Mouse (Mus musculus) forebrain, embryonic 12.5 days (tissue): ENCODE data around the gene Sgcb. TPM values are rescaled to one million over a fixed set of nuclear protein-coding genes. Genes with fewer than 3 reads are reported as not detected.

Source experiments
- ATAC-seq: fragments of 200-750 bp; cut with Nextera tagmentation; 2 replicates; pipeline ENCODE4 v1.8.0; 2017; ENCODE audit warnings: moderate TSS enrichment; ENCODE audit not compliant: low FRiP score
- H3K27ac ChIP-seq: fragments of 300-500 bp; sonication (generic); 2 replicates; pipeline ENCODE4 v1.5.1; 2016; ENCODE audit warnings: mild to moderate bottlenecking
- H3K27me3 ChIP-seq: fragments of 300-500 bp; sonication (generic); 2 replicates; pipeline ENCODE4 v1.6.1; 2016; ENCODE audit warnings: mild to moderate bottlenecking
- H3K36me3 ChIP-seq: fragments of 300-500 bp; sonication (generic); replicated peaks from 2 replicates; pipeline ENCODE4 v1.6.1; 2016; ENCODE audit warnings: mild to moderate bottlenecking
- H3K4me1 ChIP-seq: fragments of 300-500 bp; sonication (generic); 2 replicates; pipeline ENCODE4 v1.6.1; 2016
- H3K4me2 ChIP-seq: fragments of 300-500 bp; sonication (generic); 2 replicates; pipeline ENCODE4 v1.6.1; 2016; ENCODE audit warnings: mild to moderate bottlenecking, moderate library complexity
- H3K4me3 ChIP-seq: fragments of 300-500 bp; sonication (generic); replicated peaks from 2 replicates; pipeline ENCODE4 v1.5.1; 2016; ENCODE audit warnings: mild to moderate bottlenecking
- H3K9ac ChIP-seq: fragments of 300-500 bp; sonication (generic); 2 replicates; pipeline ENCODE4 v1.6.1; 2016; ENCODE audit warnings: mild to moderate bottlenecking
- H3K9me3 ChIP-seq: fragments of 300-500 bp; sonication (generic); 2 replicates; pipeline ENCODE4 v1.6.1; 2016
- WGBS: fragments of 180-500 bp; shearing (Covaris S2); methylation state at CpG from one replicate; pipeline ENCODE4 v1.1.7; 2016; 5-methylcytosine and 5-hydroxymethylcytosine counted together
- polyA plus RNA-seq: library from polyadenylated mRNA; unstranded; fragments of >200 nt; fragmentation: Nextera tagmentation; extraction: Ambion mirVana; gene quantifications from 2 replicates; pipeline ENCODE4 v1.2.1, GENCODE M21; 2016

The Sgcb gene
- 19.2 and 22.1 TPM in 2 replicates for polyA plus RNA-seq

DNA sequence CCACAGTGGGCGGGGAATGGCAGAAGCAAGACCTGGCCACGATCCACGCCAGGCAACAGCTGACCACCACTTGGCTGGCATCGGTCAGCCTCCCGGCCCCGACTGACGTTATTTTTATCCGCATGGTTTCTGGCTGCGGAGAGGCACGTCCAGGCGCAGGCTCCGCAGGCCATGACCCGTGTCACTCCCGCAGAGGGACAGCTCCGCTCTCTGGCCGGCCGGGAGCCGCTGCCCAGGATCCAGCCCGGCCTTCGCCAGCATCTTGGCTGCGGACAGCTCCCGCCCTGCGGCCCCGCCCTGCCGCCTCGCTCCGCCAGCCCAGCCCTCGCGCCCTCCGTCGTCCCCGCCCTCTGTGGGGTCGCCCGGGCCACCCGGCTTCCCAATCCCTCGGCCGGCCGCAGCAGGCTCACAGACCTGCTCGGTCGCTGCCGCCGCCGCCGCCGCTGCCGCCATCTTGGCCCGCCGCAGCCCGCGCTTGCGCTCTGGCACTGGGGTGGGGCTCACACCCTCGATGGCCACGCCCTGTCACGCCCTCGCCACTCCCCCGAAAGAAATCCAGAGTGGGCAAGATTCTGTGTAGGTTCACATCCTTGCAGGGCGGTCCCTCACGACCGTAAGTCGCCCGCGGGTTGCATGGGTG is at the start of gene Sgcb:
Gene Sgcb (minus strand): TSS at position 530 of the 640 bp plus-strand sequence.
- peak within 1 kb of the TSS; percentile 90 for H3K4me3 ChIP-seq
- ATAC-seq, result peak; percentile 92
- peaks cover 35% of the 10 kb centered on the region for H3K4me1 ChIP-seq
- under 1% methylated on average over 55 of the region's 62 CpGs for WGBS
- H3K4me2 ChIP-seq, result peak within 1 kb of the TSS; percentile 81
- peaks cover 57% of the 10 kb centered on the region for H3K27me3 ChIP-seq
- no peaks in the 10 kb centered on the region for H3K9me3 ChIP-seq
- no peak within 1 kb of the TSS for H3K27ac ChIP-seq
- H3K9ac ChIP-seq, result peak within 1 kb of the TSS; percentile 85
- H3K36me3 ChIP-seq, result no peaks in the 10 kb centered on the region; the same call in 1 of the 2 replicates

DNA sequence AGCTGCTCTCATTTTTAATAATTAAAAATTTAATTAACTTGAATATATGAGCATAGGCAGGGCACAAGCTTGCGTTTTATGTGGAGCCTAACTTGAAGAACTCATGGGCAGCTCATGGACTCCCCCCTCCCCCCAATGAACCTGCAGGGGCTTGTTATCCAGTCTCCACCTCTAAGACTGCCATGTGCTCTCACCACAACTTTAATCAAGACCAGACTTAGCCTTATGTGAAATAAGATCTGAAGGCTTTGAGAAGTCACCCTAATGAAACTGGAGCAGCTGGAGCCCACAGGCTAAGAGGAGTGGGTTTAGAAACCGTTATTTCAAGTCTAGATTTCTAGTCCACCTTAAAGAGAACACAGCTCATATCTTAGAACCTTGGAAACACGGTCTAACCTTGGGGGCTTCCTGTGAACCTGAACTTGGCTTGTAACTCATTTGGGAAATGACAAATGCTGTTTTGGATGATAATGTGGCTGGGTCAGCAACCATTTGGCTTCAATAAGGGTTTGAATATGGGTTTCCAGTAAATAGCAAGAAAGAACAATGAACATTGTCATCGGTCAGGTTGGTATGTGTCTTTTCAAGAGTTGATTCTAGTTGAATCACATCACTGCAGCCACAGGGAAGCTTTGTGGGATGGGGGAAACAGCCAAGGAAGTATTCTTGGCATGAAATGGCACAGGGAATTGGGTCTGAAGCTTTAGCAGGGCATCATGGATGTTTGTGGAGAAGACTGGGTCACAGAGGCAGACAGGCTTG is 46.8 kb upstream of the Sgcb start:
- Histone ChIP-seq H3K4me3 (no peak overlapping the region), H3K4me1 (peaks cover 5% of the 10 kb centered on the region; the same call in 1 of the 2 replicates), H3K27ac (no peak overlapping the region), H3K9ac (no peak overlapping the region), H3K9me3 (no peaks in the 10 kb centered on the region), H3K36me3 (no peaks in the 10 kb centered on the region), H3K4me2 (no peak overlapping the region), H3K27me3 (no peaks in the 10 kb centered on the region)
- no peak for ATAC-seq
- 77% methylated on average over 4 of the region's 4 CpGs for WGBS

DNA sequence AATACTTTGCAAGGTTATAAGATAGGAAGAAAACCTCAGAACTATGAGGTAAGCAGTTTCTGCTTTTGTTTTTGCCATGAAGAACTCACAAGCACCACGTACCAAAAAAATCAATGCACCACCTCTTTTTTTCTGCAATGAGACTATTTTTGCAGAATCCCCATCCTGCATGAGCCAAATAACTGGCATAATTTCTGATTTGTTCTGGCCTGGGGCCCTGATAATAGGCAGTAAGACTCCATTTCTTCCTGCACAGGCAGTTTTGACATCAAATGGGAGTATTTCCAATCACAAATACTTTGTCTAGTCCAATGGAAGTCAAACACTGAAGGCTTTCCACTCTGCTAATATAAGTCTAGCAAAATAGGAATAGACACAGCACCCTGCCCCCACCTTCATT is 46.2 kb upstream of the Sgcb start:
- Histone ChIP-seq H3K36me3 (no peaks in the 10 kb centered on the region), H3K9me3 (no peaks in the 10 kb centered on the region), H3K27ac (no peak overlapping the region), H3K4me2 (no peak overlapping the region), H3K4me3 (no peak overlapping the region), H3K9ac (no peak overlapping the region), H3K27me3 (no peaks in the 10 kb centered on the region), H3K4me1 (peaks cover 5% of the 10 kb centered on the region; the same call in 1 of the 2 replicates)
- 92% methylated on average over 1 of the region's 1 CpGs for WGBS
- ATAC-seq, result no peak

DNA sequence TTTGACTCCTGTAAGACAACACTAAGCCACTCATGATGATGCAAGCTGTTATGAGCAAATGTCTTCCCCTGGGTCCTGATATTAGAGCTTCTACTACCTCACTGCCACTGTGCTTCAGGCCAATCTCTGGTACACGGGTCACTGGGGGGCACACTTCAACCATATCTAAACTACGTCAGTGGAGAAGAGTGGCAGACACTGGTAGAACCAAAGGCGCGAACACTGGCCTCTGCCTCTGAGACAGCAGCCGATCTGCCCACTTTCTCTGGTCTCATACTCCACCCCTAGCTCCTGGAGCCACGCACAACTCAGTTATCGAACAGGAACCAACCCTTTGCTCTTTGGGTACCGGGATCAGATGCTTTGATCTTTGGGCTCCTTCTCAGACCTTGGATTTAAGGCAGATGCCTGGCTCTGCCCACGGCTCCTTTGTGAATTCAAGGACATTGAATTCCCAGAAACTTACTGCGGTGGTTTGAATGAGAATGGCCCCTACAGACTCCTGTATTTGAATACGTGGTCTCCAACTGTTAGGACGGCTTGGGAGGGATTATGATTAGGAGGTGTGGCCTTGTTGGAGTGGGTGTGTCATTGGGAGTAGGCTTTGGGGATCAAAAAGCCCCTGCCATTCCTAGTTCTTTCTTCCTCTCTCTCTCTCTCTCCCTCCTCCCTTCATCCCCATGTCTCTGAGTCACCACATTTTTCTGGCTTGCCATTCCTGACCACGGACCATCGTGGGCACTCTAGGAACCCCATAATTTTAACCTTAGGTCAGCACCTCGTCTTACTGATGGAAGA is 44.3 kb upstream of the Sgcb start:
- H3K27me3 ChIP-seq, result no peaks in the 10 kb centered on the region
- no peak overlapping the region for H3K4me3 ChIP-seq
- no peak overlapping the region for H3K27ac ChIP-seq
- no peaks in the 10 kb centered on the region for H3K9me3 ChIP-seq
- H3K36me3 ChIP-seq, result no peaks in the 10 kb centered on the region
- H3K4me2 ChIP-seq, result no peak overlapping the region
- H3K4me1 ChIP-seq, result peaks cover 5% of the 10 kb centered on the region; the same call in 1 of the 2 replicates
- 28% methylated on average over 15 of the region's 15 CpGs for WGBS
- H3K9ac ChIP-seq, result no peak overlapping the region
- no peak for ATAC-seq

DNA sequence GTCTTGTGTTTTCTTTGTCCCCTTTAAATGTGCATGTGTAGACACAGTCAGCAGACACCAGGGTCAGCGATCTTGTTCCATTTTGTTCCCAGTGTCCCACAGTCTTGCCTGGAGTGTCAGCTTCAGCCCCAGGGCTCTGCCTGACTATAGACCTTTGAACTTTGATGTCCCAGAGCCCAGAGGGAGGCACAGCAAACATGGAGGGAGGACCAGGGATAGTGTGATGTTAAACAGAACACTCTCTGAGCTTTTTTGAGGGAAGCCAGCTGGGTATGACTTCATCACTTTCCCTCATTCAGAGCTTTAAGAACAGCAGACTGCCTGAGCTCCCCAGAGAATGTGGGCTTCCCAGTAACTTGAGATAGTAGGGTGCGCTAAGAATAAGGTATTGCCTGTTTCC is 42.6 kb upstream of the Sgcb start:
- no peak for ATAC-seq
- Histone ChIP-seq H3K27ac (no peak overlapping the region), H3K36me3 (no peaks in the 10 kb centered on the region), H3K9ac (no peak overlapping the region), H3K9me3 (no peaks in the 10 kb centered on the region), H3K4me1 (peaks cover 5% of the 10 kb centered on the region; the same call in 1 of the 2 replicates), H3K27me3 (no peaks in the 10 kb centered on the region), H3K4me2 (no peak overlapping the region), H3K4me3 (no peak overlapping the region)
- WGBS, result 59% methylated on average over 2 of the region's 2 CpGs

DNA sequence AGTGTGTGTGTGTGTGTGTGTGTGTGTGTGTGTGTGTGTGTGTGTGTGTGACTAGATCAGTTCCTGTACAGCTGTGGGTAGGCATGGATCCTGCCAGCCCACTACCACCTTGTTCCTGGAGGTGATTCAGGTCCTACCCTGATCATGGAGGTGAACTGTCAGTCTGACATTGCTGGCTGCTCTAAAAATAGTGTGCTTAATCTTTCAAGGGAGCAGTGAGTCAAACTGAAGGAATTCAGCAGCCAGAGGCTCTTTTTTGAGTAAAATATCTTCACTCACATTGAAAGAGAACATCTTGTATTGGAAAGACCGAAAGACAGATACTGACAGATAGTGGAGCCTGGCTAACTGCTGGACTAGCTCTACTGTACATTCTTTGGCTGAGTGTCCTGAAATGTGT is 41.0 kb upstream of the Sgcb start:
- Histone ChIP-seq H3K9ac (no peak overlapping the region), H3K4me3 (no peak overlapping the region), H3K36me3 (no peaks in the 10 kb centered on the region), H3K27me3 (no peaks in the 10 kb centered on the region), H3K4me2 (no peak overlapping the region), H3K9me3 (no peaks in the 10 kb centered on the region), H3K4me1 (peaks cover 5% of the 10 kb centered on the region; the same call in 1 of the 2 replicates), H3K27ac (no peak overlapping the region)
- WGBS, result 87% methylated on average over 1 of the region's 1 CpGs
- no peak for ATAC-seq

DNA sequence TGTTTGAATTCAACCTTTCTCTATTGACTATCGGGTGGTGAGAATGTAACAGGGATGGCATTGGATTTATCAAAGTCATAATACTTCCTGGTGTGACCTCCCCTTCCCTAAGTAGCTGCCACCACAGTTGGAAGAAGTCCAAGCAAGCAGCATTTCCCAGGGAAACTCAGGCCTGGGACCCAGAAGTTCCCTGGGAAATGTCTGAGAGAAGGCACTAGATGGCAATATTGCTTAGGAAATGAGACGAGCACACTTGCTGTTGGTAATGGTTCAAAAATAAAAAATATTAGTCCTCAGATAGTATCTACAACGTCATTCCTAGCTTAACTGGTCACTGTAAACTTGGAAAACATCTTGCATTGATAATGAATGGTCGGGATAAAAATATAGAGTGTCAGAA is 38.6 kb upstream of the Sgcb start:
- no peaks in the 10 kb centered on the region for H3K36me3 ChIP-seq

DNA sequence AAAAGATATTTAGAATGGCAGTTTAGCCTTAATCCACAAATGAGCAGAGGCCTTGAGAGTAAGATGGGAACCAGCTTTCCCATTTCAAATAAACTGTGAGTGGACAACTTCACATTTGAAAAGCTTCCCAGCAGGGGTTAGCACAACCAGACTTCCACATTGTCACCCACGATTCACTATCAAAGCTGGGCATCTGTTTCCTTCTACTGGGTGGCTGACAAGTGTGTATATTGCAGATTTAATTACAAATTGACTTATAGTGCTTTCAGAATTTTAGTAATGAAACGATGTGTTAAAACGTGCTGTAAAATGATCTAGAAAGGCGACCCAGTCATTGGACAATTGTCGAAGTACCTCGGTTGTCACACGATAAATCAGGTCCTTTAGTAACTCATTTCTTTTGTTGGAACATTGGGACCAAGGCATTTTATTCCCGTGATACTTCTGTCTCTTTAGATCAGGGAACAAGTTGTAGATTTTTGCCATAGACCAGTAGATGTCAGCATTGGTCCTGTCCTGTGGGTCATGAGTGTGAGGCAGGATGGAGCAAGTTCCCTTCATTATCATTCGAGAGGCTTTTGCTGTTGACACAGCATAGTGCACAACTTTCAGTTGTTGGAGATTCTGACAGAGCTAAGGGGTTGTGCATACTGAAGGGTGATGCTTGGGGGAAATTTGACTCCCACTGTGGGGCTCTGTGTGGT is 36.3 kb upstream of the Sgcb start:
- no peaks in the 10 kb centered on the region for H3K27me3 ChIP-seq
- no peaks in the 10 kb centered on the region for H3K36me3 ChIP-seq
- WGBS, result 60% methylated on average over 9 of the region's 9 CpGs
- ATAC-seq, result no peak
- no peak overlapping the region for H3K4me3 ChIP-seq
- H3K4me1 ChIP-seq, result no peaks in the 10 kb centered on the region
- H3K27ac ChIP-seq, result no peak overlapping the region
- H3K9ac ChIP-seq, result no peak overlapping the region
- no peaks in the 10 kb centered on the region for H3K9me3 ChIP-seq
- H3K4me2 ChIP-seq, result no peak overlapping the region

More for the DNA sequence above, 38.6 kb upstream of the Sgcb start:
- Histone ChIP-seq H3K27ac (no peak overlapping the region), H3K4me3 (no peak overlapping the region), H3K9ac (no peak overlapping the region), H3K4me2 (no peak overlapping the region), H3K9me3 (no peaks in the 10 kb centered on the region), H3K27me3 (no peaks in the 10 kb centered on the region), H3K4me1 (no peaks in the 10 kb centered on the region)
- 32% methylated on average over 4 of the region's 4 CpGs for WGBS
- ATAC-seq, result no peak

DNA sequence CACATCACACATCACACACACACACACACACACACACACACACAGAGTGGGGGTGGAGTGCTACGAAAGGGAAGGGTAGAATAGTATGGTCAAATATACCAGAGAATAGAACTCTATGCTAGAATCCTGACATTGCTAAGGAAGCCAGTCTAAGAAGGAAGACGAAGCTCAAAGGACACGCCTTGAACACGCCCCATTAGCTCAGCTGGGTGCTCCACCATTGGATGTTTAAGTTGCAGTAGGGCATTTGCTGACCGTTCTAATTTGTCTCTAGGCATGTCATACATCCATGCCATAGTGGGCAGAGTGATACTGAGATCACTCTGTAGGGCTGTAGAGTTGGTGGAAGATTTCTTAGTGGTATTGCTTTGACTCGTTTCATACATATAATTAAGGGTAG is 35.6 kb upstream of the Sgcb start:
- Histone ChIP-seq H3K4me3 (no peak overlapping the region), H3K9me3 (no peaks in the 10 kb centered on the region), H3K27me3 (no peaks in the 10 kb centered on the region), H3K27ac (no peak overlapping the region), H3K36me3 (no peaks in the 10 kb centered on the region), H3K4me1 (no peaks in the 10 kb centered on the region), H3K4me2 (no peak overlapping the region), H3K9ac (no peak overlapping the region)
- 85% methylated on average over 6 of the region's 6 CpGs for WGBS
- ATAC-seq, result no peak

DNA sequence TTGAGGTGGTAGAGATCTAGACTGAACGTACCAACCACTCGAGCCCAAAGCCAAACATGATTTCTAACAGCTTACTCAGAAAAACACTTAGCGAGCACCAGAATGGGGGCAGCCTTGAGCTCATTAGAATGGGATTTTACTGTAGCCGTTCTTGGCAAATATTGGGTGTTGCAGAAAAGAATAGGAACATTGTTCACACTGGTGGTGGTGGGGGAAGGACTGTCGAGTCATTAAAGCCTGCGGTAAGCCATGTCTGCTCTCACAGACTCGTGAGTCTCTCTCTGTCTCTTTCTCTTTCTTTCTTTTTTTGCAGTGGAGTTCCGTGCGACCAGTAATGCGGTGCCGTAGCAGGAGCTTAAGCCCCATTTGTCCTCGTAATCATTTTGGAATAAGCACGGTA is 29.0 kb upstream of the Sgcb start:
- H3K4me3 ChIP-seq, result no peak overlapping the region
- no peaks in the 10 kb centered on the region for H3K36me3 ChIP-seq
- no peaks in the 10 kb centered on the region for H3K9me3 ChIP-seq
- 57% methylated on average over 13 of the region's 13 CpGs for WGBS
- no peaks in the 10 kb centered on the region for H3K27me3 ChIP-seq
- no peak overlapping the region for H3K9ac ChIP-seq
- no peak overlapping the region for H3K27ac ChIP-seq
- H3K4me1 ChIP-seq, result no peaks in the 10 kb centered on the region
- ATAC-seq, result no peak
- no peak overlapping the region for H3K4me2 ChIP-seq

DNA sequence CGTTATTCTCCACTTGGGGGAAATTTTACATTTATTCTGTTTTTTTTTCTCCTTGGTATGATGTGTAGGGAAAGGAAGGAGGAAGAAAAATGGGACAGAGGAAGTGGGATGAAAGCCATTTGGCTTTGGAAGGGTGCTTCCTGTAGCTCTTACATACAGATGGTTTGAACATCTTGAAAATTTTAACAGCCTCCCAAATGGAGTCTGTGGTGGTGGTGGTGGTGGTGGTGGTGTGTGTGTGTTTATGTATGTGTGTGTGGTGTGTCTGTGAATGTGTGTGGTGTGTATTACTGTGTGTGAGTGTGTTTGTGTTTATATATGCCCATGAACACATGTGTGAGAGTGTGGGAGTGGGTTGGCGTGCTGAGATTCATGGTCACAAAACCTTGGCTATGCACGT is 28.0 kb upstream of the Sgcb start:
- Histone ChIP-seq H3K27me3 (no peaks in the 10 kb centered on the region), H3K4me2 (no peak overlapping the region), H3K9ac (no peak overlapping the region), H3K36me3 (no peaks in the 10 kb centered on the region), H3K27ac (no peak overlapping the region), H3K9me3 (no peaks in the 10 kb centered on the region), H3K4me1 (no peaks in the 10 kb centered on the region), H3K4me3 (no peak overlapping the region)
- ATAC-seq, result no peak
- 91% methylated on average over 3 of the region's 3 CpGs for WGBS

DNA sequence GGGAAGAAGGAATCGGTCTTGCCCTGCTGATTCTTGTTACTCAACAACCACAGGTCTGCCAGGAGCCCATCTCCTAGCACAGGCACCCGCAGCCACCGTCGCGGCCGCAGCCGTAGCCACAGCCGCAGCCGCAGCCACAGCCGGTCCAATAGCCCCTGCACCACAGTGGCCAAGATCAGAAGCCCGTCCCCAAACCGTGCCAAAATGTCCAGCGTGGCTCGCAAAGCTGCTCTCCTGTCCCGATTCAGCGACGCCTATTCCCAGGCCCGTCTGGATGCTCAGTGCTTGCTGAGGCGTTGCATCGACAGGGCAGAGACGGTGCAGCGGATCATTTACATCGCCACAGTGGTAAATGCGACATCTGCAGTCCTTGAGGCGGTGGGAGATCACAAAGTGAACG is 21.8 kb upstream of the Sgcb start:
- no peaks in the 10 kb centered on the region for H3K9me3 ChIP-seq
- H3K4me3 ChIP-seq, result no peak overlapping the region
- no peak overlapping the region for H3K27ac ChIP-seq
- ATAC-seq, result no peak
- no peak overlapping the region for H3K9ac ChIP-seq
- no peaks in the 10 kb centered on the region for H3K4me1 ChIP-seq
- H3K36me3 ChIP-seq, result no peaks in the 10 kb centered on the region
- 56% methylated on average over 26 of the region's 26 CpGs for WGBS
- peak overlapping the region; percentile 32 for H3K4me2 ChIP-seq
- H3K27me3 ChIP-seq, result 0 out of 2 replicates have a peak, but pooled peaks cover 4% of the 10 kb centered on the region
